Mouse (Mus musculus) kidney, adult 11 months (tissue): ENCODE data around the gene Dgke.
"Not testable (repeated sequence)": the region's sequence is repeated elsewhere in the genome, so short reads cannot be mapped to it uniquely, and the experiment has no call there.

ENCODE experiments used
- DNase-seq: peaks from one replicate; pipeline ENCODE4 v3.0.0; 2022

The Dgke gene

DNA sequence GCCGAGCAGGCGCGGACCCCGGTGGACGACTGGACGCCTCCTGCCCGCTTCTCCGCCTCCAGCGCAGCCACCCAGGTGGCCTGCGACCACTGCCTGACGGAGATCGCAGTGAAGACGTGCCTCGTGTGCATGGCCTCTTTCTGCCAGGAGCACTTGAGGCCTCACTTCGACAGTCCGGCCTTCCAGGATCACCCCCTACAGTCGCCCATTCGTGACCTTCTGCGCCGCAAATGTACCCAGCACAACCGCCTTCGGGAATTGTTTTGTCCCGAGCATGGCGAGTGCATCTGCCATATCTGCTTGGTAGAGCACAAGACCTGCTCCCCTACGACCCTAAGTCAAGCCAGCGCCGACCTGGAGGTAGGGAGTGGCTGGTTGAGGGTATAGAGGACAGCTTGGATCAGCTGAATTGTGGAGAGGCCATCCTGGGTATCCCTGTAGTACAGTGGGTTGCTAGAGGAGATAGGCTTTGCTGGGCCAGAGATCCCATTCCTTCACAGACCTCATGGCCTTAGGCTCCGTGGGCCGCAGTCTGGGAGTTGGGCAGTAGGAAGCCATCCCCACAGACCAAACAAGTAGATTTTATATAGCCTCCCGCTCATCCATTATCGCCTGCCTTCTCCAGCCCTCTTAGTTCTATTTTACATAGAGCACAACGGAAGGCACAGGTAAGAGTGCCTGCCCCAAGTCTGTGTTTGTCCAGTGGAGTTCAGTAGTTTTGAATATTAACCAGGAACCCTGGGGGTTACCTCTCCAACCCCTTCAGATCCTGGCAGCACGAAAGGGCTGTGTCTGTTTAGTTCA is 66.7 kb downstream of the Dgke start:
- peak; percentile 43 for DNase-seq

DNA sequence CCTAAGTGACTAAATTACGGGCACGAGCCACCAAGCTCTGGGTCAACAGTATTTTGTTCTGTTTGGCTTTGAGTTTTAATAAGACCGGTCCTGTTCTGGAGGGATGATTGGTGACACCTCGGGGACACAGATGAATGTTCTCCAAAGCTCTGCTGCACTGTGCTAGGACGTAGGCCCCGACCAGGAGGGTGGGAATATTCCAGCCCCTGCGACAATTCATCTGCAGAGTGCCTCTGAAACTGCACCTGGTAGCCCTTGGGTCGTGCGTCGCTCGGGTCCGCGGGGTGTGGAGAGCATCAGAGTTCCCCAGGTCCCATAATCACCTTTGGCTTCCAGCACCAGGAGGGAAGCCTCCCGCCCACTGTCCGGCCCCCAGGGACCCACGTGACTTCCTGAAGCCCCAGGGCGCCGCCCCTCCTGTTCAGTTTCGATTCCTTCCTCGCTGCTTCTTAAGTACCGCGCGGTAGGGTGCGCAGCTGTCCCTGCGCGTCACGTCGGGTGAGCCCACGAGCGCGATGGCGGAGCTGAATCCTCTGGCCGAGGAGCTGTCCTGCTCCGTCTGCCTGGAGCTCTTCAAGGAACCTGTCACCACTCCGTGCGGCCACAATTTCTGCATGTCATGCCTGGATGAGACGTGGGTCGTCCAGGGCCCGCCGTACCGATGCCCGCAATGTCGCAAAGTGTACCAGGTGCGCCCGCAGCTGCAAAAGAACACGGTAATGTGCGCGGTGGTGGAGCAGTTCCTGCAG is 67.5 kb downstream of the Dgke start, which contains the start of gene Trim25:
TSS of gene Trim25 (plus strand) at position 403 of the 749 bp plus-strand sequence.
- DNase-seq, result peak; percentile 94

DNA sequence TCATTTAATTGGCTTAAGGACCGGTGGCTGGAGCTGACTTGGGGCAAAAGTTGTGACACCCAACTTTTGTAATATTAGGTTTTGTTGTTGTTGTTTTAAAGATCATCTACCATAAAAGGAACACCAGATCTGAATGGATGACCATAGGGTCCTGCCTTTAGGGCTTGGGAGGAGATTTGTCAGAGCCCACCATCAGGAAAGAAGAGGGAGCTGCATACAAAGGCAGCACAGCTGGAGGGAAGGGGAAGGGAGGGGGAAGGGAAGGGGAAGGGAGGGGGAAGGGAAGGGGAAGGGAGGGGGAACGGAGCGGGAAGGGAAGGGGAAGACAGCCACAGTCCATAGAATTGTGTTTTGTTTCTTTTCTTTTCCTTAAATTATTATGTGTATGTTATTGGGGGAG is 68.2 kb downstream of the Dgke start:
- DNase-seq, result no peak

DNA sequence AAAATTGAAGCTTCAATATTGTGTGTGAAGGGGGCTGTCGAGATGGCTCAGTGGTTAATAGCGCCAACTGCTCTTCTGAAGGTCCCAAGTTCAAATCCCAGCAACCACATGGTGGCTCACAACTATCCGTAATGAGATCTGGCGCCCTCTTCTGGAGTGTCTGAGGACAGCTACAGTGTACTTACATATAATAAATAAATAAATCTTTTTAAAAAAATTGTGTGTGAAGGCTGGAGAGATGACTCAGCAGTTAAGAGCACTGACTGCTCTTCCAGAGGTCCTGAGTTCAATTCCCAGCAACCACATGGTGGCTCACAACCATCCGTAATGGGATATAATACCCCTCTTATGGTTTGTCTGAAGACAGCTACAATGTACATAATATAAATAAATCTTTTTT is 69.3 kb downstream of the Dgke start:
- DNase-seq, result not testable (repeated sequence)

DNA sequence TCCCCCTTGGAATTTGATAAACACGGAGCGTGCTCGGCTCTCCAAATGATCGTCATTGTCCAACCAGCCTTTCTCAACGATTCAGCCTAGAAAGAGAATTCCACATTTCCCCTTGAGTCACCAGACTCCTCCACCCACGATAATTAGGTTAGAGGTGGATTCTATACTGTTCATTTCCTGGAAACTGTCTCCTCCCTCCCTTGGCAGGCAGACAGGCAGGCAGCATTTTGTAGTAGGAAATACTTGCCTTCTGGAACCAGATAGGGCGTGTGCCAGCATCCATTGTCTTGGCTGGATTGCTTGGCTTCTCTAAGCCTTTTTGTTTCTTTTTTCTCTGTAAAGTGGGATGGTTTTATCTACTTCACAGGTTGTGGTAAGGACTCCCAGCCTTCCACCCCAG is 70.2 kb downstream of the Dgke start:
- DNase-seq, result no peak

DNA sequence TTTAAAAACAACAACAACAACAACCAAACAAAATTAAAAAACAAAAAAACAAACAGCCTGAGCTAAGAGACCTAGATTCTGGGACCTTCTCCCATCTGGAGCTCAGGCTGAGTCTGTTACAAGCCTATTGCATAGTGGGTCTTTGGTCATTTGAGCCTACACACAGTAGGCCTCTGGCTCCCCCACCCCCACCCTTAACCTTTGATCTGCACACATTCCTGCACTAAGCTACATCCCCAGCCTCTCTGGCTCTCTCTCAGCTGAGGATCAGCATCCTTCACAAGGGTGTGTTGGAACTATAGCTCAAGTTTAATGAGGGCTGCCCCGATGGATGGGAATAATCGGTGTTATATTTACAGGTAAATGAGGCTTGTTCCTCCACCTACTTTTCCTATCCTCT is 71.0 kb downstream of the Dgke start:
- DNase-seq, result no peak

DNA sequence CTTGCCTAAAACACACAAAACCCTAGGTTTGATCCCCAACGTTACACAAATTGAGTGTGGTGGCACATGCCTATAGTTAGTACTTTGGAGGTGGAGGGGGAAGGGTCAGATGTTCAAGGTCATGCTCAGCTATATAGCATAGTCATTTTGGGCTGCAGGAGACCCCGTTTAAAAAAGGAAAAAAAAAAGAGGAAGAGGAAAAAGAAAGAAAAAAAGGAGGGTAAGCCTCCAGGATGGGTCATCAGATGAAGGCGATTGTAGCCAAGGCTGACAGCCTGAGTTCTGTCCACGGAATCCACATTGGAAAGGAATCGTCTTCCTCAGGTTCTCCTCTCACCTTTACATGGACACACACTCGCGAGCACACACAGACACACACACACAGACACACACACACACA is 72.2 kb downstream of the Dgke start:
- DNase-seq, result no peak

DNA sequence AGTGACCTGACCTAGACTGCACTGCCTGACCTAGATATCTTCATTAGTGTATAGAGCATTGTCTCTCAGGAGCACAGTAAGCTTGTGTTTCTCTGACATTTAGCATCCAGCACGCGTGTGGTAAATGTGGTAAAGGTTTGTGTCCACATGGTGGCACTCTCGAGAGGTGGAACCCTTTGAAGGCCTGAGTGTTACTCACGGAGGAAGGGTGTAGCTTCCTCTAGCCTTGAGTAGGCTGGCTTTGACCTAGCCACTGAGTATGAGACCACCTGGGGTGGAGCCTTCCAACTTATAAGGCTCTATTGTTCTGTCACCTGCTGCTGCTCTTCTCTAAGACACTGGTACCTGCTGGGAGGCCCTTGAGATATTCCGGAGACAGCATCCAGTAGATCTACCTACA is 73.0 kb downstream of the Dgke start:
- DNase-seq, result peak; percentile 65

DNA sequence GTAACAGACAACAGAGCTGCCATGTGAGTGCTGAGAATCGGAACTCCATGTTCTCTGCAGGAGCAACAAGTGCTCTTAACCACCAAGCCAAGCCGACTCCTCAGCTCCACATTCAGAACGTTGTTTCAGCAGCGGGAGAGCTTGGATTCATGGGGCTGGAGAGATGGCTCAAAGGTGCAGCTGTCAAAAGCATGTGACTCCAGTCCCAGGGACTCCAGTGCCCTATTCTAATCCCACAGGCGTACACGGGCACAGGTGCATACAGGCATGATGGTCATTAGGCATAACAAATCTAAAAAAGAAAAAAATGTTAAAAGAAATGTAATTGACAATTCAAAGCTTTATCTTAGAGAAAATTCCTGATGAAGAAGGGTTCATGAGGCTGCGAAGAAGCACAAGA is 73.5 kb downstream of the Dgke start:
- DNase-seq, result no peak

DNA sequence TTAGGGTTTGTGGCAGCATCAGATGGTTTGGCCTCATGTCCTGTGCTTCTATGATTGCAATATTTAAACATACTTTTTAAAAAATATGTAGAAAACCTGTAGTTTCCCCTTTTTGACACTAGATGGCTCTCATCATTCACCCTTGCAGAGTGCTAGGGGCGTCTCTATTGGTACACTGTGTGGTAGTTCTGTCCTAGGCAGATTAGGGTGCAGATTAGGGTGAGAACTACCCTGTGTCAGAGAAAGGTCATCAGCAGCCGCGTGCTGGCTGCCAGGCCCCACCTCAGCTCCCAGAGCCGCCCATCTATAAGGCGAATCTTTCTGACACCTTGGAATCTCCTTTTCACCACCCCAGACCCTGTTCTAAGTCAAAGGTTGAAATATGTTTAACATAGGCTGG is 77.1 kb downstream of the Dgke start:
- DNase-seq, result no peak

DNA sequence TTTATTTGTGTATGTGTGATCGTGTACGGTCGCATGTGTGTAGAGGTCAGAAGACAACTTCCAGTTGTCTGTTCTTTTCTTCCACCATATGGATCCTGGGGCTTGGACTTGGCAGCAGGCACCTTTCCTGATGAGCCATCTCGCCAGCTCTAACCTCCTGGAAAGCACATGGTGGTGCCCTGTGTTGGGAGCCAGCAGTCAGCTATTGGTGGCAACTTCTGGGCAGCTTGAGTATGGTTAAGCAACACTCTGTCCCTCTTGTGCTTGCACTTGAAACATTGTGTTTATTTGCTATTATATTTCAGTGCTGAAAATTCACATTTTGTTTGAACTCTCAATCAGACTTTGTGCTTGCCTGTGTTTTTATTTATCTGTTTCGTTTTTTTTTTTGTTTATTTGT is 77.7 kb downstream of the Dgke start:
- DNase-seq, result no peak

DNA sequence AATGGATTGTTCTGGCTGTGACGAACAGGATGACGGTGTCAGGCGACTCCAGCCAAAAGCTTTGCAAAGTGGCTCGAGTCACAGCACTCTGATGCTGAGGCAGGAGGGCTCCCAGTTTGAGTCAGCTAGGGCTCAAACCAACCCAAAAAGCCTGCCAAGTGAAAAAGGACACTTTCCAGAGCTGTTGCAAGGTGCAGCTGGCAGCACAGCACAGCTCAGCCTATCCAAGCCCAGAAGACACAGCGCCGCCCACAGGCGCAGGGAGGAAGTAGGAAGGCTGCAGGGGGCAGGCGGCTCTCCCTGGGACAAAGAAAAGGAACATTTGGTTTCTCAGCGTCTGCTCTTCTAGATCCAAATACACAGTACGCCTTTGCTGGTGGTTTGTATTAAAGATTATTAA is 80.0 kb downstream of the Dgke start:
- DNase-seq, result no peak
